Mouse (Mus musculus) lung, postnatal 0 days (tissue): ENCODE results near the gene Cd247.
A peak's percentile ranks its signal among the peaks of the same experiment; 100 is the strongest.

Experiments used
- CTCF ChIP-seq: IDR thresholded peaks from 2 replicates; pipeline ENCODE4 v1.5.1; 2016; ENCODE audit warnings: antibody characterized with exemption, mild to moderate bottlenecking
- EP300 ChIP-seq: IDR thresholded peaks from 2 replicates; pipeline ENCODE4 v1.6.1; 2016; ENCODE audit warnings: antibody characterized with exemption, mild to moderate bottlenecking, control low read depth

- TF ChIP-seq CTCF = peak; percentile 67
- no peak for TF ChIP-seq EP300
Measured at GRCm38 (mm10) chr1:165779954-165780585, 8.4 kb upstream of the Cd247 start.
